Mouse (Mus musculus) lung, adult 2 months (tissue): ENCODE data around the gene Wasl.

Experiments used
- CTCF ChIP-seq: fragments of 200-500 bp; IDR thresholded peaks from 2 replicates; pipeline ENCODE4 v1.5.1; 2011; ENCODE audit warnings: mild to moderate bottlenecking, low read length, control low read depth; ENCODE audit not compliant: insufficient read depth
- POLR2A ChIP-seq: fragments of 200-500 bp; IDR thresholded peaks from 2 replicates; pipeline ENCODE4 v1.6.1; 2011; ENCODE audit warnings: low read depth, mild to moderate bottlenecking, control low read depth, low read length, borderline replicate concordance; ENCODE audit errors: extremely low read depth

- TF ChIP-seq POLR2A, result no peak
- TF ChIP-seq CTCF, result peak; percentile 23; the same call in 1 of the 2 replicates
Measured at GRCm38 (mm10) chr6:24568963-24569362, 95.8 kb downstream of the Wasl start.
